Mouse (Mus musculus): Measurements from ENCODE around the gene Celf5.

Gene Celf5

DNA sequence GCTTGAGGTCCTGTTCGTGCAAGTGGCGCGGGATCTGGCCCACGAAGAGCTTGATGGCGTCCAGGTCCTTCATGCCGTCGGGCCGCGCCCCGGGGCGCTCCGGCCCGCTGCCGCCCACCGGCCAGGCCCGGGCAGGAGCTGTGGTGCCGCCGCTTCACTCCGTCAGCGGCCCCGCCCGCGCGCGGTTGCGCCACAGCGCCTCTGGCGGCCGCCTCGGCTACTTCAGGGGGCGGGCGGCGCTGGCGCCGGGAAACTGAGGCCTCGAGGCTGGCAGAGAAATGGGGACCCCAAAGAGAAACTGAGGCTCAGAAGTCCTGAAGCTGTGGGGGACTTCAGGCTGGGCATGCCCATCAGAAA lies at the start of gene Celf5:
Gene Celf5, minus strand, starts transcription at position 177 of the 357 bp plus-strand sequence.
- peak; percentile 26 for DNase-seq (ENCODE audit: low read depth, low spot score)

DNA sequence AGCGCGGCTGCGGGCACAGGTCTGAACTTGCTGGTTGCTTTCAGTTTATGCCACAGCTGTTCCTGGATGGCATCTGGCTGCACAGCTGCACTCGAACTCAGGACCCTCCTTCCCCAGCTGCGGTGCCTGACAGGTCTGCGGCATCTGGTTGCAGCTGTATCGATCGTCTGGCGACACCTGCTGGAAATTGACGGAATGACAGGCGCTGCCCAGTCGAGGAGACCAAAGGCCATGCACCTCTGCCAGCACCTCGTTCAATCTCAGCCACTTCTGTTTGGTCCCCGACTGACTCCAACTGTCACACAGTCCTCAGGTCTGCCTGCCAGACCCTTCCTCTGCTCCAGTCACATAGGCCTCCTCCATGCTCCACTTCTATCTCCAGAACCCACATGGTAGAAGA lies 44.3 kb upstream of the Celf5 start:
- peak; percentile 74 for DNase-seq (ENCODE audit: low read depth, low spot score)

DNA sequence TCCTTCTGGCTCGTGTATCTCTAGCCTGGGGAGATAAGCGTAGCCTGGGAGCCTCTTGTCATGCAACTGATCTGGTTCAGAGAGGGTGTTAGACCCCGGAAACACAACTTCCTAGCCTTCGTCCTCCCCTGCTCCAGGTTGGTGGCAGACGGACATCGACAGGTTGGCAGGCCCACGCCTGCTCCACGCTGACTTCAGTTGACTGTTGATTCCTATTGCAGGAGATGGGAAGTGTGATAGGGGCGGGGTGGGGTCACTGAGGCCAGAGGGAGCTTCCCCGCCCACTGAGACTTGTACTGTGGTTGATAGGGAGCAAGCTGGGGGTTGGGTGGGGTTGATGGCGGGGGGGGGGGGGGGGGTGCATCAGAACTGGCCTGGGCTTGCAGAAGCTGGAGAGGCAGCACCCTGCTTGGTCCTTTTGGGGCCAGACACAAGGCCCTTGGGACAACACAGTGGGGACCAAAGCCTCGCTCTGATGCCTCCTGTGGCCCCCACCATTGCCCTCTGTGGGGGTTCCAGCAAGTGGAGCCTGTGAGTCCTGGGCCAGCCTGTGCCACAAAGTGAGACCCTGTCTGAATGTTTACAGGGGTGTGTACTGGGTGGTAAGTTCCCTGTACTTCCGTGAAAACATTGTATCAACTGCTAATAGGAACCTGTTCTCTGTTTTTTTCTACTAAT lies 42.6 kb upstream of the Celf5 start:
- no peak for DNase-seq (ENCODE audit: low read depth, low spot score)

DNA sequence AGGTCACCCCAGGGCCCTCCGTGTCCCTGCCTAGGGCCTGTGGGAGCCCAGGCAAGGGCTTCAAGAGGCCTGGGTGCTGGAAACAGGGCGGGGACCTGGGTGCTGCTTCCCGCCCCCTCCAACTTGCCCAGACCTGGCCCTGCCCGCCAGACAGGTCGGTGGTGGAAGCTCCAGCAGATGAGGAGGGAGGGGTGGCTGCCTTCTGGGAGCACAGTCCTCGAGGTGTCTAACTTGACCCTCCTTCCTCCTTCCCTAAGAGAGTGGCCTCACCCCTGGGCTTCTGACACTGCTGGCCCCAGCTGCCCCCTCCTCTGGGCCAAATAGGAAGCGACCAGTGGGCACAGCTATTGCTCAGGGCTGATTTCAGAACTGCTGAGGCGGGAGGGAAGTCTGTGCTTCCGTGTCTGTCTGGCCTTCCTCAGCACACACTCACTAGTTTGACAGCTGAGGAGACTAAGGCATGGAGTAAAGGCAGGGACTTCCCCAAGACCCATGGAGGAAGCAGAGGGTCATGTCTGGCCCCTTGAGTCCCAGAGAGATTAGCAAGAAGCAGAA lies 41.6 kb upstream of the Celf5 start, which contains the start of gene Gna15:
Gene Gna15, minus strand, starts transcription at position 175 of the 555 bp plus-strand sequence.
- no peak for DNase-seq (ENCODE audit: low read depth, low spot score)

DNA sequence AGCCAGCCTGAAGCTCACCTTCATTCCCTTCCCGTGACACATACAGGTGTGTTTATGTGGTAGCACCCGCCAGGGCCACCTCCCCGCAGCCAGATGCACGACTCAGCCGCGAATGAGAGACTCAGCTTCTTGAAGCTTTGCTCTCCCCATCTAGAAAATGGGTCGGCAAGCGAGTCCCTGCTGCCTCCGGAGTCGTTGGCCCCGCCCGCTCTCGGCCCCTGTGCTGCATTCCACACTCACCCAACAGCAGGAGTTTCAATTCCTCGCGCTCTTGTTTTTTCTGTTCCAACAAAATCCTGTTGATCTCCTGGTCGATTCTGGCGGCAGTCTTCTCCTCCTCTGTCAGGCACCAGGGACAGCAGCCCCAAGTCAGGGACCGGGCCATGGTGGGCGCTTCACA lies 41.1 kb upstream of the Celf5 start:
- DNase-seq (ENCODE audit: low read depth, low spot score): no peak

DNA sequence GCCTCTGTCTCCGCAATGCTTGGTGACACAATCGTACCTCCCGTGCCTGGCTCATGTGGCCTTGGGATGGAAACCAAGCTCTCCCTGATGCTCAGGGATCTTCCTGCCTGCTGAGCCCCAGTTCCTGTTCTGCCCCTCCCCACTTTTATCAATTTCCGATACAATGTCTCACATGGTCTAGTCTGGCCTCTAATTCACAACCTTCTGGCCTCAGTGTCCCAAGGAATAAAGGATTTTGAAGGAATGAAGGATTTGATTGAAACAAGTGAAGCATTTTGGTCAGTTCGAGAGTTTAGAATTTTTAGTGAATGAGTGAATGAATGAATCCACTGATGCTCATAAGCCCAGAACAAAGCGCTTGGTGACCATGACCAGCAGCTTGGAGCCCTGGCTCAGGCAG lies 40.6 kb upstream of the Celf5 start:
- no peak for DNase-seq (ENCODE audit: low read depth, low spot score)

DNA sequence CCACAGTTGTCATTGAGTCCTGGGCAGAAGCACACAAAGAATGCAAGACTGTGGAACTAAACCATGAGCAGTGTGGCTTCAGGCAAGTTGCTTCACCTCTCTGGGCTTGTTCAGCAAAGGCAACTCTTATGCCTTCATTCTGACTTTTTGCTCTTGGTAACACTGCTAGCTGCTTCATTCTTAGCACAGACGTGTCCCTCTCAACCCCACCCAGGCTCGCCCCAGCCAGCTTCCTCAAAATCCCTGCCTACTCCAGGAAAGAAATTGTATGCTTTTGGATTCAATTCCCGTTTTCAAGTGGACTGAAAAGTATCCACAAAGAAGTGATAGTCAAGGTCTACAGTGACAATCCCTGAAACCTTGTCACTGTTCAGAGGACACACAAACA lies 37.5 kb upstream of the Celf5 start:
- no peak for DNase-seq (ENCODE audit: low read depth, low spot score)

DNA sequence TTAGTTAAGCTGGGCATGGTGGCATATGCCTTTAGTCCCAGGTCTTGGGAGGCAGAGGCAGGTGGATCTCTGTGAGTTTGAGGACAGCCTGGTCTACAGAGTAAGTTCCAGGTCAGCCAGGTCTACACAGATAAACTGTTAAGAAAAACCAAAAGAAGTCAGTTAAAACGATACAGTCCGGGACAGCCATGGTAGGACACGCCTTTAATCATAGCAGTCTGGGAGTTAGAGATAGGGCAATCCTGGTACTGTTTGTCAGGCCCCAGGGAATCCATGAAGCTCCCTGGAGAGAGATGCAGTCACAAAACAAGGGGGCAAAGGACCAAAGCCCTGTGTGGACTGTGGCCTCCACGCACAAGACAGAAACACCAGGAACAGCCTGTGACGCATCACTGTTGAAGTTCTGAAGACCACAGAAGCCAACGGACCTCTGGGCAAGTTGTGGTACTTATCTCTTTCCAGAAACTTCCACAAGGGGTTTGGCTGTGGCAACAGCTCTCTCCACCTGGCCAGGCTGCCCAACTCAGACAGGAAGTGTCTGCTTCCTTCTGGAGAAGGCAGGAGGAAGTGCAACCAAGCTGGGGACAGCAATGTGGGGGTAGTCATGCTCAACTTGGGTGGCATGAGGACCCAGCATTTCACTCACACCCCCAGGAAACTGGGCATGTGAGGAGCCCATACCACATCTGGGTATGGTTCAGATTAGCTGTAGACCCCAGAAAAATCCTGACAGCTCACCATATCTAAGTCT lies 36.9 kb upstream of the Celf5 start:
- no peak for DNase-seq (ENCODE audit: low read depth, low spot score)

DNA sequence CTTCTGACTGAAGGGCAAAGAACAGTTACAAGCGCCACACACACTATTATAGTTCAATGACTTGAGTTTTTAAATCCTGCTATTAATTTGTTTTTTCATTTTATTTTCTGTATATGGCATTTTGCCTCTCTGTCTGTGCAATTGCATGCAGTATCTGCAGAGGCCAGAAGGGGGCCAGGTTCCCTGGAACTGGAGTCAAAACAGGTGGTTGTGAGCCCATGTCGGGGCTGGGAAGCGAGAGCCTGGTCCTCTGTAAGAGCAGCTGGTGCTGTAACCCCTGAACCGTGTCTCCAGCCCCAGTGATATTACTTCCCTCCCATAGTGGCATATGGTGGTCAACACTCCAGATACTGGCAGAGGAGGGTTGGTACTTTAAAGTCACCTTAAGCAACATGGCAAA lies 36.0 kb upstream of the Celf5 start:
- DNase-seq (ENCODE audit: low read depth, low spot score): peak; percentile 78

DNA sequence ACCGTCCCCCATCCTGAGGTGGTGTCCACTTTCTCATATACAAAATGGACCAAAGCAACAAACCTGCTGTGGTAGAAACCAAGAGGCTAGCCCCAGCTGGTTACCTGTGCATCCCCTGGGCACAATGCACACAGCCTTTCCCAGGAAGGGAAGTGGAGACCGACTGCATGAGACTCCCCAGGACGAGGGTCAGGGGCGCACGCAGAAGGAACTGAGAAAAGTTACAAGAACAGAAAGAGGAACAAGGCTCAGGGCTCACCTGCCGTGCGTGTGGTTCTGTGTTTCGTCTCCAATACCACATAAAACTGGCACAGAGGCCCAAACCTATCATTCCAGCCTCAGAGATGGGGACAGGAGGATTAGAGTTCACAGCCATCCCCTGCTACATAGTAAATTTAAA lies 34.7 kb upstream of the Celf5 start:
- DNase-seq (ENCODE audit: low read depth, low spot score): no peak

DNA sequence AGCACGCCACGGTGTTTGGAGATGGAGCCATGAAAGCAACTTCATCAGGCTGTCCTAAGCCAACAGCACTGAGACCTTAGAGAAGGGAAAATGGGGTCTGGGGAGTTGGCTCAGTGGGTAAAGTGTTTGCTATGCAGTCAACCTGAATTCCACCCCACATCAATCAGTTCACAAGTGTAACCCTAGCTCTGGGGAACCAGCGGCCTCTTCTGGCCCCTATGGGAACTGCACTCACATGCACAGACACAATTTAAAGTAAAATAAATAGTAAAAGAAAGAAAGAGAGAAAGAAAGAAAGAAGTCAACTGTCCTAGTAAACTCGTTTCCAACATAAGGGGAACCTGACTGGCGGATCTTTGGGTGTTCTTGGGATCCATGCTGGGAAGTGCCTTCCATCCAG lies 31.3 kb upstream of the Celf5 start:
- DNase-seq (ENCODE audit: low read depth, low spot score): no peak

DNA sequence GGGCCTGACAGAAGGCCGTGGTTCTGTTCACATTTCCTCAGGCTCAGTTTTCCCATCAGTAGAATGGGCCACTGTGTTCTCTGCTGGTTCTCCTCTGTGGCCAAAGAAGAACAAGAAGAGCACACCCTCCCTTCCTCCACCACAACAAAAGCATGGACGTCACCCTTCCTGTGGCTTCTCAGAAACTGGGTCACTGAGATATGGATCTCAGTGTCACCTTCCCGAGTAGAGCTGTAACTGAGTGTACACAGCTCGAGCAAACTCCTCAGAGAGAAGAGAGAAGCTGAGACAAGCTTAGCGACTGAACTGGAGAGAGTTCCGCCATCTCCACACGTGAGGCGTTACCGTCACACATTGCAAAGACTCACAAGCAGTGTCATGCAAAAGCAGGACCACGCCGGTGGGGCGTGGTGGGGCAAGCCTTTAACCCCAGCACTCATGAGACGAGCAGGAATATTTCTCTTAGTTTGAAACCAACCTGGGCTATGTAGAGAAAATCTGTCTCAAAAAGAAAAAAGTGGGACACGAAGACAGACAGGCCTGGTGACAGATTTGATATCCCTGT lies 27.8 kb upstream of the Celf5 start:
- DNase-seq (ENCODE audit: low read depth, low spot score): no peak

DNA sequence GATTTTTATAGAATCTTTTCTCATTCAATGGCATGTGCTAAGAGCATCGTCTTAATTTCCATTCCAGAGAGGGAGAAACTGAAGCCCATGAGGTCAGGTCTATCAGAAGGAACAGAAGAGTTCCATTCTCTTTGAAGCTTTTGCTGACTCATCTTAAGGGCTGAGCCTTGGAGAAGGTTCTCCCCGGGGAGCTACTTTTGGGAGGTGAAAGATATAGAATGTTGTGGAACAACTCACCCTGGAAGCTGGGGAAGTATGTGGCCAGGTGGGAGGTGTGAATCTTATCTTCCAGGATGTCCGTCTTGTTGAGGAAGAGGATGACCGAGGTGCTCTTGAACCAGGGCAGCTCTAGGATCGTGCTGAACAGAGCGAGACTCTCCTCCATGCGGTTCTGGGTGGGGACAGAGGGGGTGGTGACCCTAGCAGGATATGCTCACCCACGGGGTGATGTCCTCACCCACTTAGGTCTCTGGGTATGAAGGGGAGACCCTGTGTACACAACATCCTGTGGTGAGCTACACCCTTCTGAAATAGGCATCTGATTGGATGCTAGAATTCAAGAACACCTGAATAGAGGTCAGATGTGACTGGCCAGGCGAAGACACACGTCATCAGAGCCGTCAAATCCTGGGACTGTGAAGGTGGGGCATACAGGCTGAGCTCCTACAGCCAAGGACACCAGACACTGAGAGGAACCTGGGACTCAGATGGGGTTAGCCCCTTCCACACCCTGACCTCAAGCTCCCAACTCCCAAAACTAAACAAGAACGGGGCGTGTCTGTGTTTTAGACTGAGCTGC lies 25.4 kb upstream of the Celf5 start:
- DNase-seq (ENCODE audit: low read depth, low spot score): no peak

DNA sequence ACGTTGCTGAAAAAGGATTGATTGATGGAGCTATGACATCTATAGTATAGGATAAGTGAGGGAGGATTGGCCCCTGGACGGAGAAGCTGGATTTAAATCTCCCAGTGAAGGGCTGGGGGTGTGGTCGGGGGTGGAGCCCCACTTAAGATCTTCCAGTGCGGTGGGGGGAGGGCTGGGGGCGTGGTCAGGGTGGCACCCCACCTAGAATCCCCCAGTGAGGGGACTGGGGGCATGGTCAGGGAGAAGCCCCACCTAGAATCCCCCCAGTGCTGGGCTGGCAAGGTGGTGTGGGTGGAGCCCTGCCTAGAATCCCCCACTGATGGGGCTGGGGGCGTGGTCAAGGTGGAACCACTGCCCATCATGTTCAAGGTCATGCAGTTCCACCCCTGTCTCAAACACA lies 24.6 kb upstream of the Celf5 start:
- no peak for DNase-seq (ENCODE audit: low read depth, low spot score)

DNA sequence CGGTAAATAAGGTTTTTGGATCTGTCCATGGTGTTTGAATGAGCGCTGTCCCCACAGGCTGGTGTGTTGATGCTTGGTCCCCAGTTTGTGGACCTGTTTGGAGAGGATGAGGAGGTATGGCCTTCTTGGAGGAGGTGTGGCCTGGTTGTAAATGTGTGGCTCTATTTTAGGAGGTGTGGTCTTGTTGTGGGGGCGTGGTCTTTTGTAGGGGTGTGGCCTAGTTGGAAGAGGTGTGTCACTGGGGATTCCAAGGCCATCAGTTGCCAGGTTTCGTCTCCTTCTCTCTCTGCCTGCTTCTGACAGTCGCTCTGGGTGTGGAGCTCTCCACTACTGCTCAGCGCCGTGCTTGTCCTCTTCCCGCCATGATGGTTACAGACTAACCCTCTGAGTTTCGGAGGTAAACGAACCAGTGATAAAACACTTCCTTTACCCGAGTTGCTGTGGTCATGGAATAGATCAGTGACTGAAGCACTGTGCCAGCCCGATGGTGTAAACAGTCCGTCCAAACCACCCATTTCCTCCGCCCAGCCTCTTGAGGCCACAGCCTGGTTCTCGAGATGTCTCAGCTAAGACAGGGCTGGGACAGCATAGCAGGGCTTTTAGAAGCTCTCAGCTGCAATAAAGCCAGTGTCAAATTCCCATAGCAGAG lies 22.6 kb upstream of the Celf5 start:
- DNase-seq (ENCODE audit: low read depth, low spot score): no peak

DNA sequence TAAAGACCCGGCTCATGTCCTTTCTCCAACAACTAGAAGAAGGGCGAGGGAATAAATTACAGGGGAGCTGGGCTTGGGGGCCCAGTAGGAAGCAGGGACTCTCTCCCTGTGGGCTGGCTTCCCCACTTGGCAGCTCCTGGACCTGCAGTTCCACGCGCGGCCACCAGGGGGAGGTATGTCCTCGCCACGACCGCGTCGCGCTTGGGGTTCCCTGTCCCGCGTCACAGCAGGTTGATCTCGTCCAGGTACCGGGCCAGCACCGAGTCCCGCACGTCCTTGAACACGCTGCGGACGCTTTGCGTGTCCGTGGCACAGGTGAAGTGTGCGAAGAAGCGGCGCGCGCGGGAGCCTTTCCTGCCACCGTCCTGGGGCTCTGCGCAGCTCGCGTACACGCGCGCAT lies 20.1 kb upstream of the Celf5 start:
- DNase-seq (ENCODE audit: low read depth, low spot score): peak; percentile 61

DNA sequence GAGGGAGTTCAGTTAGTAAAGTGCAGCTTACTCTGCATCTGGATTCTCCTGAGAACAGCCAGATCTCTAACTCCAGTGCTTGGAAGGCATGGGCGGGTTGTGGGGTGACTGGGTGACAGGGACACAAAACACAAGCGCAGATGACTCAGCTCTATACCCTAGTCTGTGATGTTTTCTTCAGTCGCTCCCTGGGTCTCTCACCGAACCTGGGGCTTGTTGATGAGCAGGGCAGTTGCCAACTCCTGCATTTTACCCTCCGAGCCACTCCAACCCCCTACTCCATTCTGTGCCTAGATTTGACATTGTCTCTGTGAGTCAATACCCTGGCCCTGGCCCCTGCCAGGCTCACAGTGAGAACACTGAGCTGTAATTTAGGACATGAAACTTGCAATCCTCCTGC lies 19.4 kb upstream of the Celf5 start:
- DNase-seq (ENCODE audit: low read depth, low spot score): no peak

DNA sequence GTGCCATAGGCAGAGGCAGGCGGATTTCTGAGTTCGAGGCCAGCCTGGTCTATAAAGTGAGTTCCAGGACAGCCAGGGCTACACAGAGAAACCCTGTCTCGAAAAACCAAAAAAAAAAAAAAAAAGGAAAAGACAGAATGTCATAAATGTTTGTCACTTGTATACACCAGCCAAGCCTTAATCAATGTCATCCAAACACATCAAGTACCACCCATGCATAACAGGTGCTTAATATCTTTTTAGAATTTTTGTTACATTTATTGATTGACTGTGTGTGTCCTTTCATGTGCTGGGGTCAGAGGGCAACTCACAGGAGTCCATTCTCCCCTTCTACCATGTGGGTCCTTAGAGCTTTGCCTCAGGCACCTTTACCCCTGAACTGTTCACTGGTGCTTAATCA lies 17.5 kb upstream of the Celf5 start, which contains the start of gene S1pr4:
Gene S1pr4, minus strand, starts transcription at position 101 of the 400 bp plus-strand sequence.
- DNase-seq (ENCODE audit: low read depth, low spot score): no peak

DNA sequence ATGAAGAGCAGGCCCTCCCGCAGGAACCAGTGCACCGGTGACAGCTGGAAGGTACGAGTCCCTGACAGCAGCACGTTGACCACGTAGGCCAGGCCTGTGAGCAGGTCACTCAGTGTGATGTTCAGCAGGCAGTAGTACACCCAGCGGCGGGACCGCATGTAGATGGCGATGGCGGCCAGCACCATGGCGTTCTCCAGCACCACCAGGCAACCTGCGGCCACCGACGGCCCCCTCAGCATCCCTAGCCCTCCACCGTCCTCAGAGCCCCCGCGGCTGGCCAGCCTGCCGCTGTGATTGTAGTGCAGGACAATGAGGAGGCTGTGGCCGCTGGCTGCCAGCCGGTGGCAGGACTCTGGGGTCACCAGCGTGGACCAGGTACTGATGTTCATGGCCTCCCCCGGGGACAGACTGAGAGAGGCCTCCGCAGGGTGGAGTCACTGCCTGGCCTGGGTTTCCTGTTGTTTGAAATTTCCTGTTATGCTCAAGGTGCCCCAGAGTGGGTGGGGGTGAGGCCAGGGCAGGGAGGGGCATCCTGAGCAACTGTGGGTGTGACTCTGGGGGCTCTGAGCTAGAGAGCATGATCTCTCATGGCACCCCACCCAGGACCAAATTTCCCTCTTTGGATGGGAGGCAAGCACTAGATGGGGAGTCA lies 16.9 kb upstream of the Celf5 start:
- DNase-seq (ENCODE audit: low read depth, low spot score): no peak

DNA sequence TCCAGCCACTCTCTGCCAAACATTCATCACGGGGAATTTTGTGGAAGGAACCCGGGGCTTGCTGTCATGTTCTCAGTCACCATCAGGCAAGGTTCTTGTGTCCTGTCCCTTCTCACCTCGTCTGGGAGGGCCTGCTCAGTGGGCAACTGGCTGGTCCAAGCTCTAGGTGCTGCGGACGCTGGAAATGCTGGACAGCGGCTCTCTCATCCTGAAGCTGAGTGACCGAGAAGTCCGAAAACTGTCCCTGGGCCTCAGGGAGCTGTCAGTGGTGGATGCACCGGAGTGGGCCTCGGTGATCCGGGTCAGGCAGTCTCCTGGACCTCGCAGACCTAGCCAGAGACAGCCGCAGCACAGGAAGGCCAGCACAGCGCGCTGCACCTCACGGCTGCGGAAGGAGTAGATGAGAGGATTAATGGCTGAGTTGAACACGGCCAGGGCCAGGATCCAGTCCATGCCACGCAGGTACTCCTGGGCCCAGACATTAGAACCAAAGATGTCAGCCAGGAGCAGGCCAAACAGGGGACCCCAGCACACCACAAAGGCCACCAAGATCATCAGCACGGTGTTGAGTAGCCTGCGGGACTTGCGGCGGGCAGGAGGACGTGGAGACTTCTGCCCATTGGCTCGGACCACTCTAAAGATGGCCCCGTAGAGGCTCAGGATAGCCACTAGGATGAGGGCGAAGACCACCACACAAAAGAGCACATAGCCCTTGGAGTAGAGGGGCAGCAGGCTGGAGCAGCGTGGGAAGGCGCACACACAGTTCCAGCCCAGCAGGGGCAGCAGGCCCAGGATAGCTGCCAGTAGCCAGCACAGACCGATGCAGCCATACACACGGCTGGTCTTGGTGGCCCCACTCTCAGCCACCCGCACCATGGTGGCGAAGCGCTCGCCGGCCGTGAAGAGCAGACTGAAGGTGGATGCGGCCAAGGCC lies 16.1 kb upstream of the Celf5 start:
- no peak for DNase-seq (ENCODE audit: low read depth, low spot score)

Measured in 3T3-L1 (cell line).